Mouse (Mus musculus): Measurements from ENCODE around the gene Gm45062.

Gm45062 gene

GRCm38 (mm10) chr6:8368198-8368864 is 109.1 kb downstream of the Gm45062 start:
- DNase-seq (ENCODE audit: low spot score): no peak

- no peak for DNase-seq (ENCODE audit: low spot score)
Measured at GRCm38 (mm10) chr6:8370624-8371023, 111.4 kb downstream of the Gm45062 start.

GRCm38 (mm10) chr6:8373051-8373450 is 113.8 kb downstream of the Gm45062 start:
- no peak for DNase-seq (ENCODE audit: low spot score)

- DNase-seq (ENCODE audit: low spot score): no peak
Measured at GRCm38 (mm10) chr6:8373851-8374250, 114.6 kb downstream of the Gm45062 start.

GRCm38 (mm10) chr6:8374290-8374689 is 115.0 kb downstream of the Gm45062 start:
- no peak for DNase-seq (ENCODE audit: low spot score)

- DNase-seq (ENCODE audit: low spot score): no peak
Measured at GRCm38 (mm10) chr6:8374712-8375111, 115.5 kb downstream of the Gm45062 start.

- DNase-seq (ENCODE audit: low spot score): no peak
Measured at GRCm38 (mm10) chr6:8376351-8376750, 117.1 kb downstream of the Gm45062 start.

- no peak for DNase-seq (ENCODE audit: low spot score)
Measured at GRCm38 (mm10) chr6:8377667-8378066, 118.4 kb downstream of the Gm45062 start.

- no peak for DNase-seq (ENCODE audit: low spot score)
Measured at GRCm38 (mm10) chr6:8389307-8389706, 130.1 kb downstream of the Gm45062 start.

- DNase-seq (ENCODE audit: low spot score): no peak
Measured at GRCm38 (mm10) chr6:8390296-8390695, 131.0 kb downstream of the Gm45062 start.

GRCm38 (mm10) chr6:8390935-8391334 is 131.7 kb downstream of the Gm45062 start:
- no peak for DNase-seq (ENCODE audit: low spot score)

- DNase-seq (ENCODE audit: low spot score): no peak
Measured at GRCm38 (mm10) chr6:8393029-8393428, 133.8 kb downstream of the Gm45062 start.

- no peak for DNase-seq (ENCODE audit: low spot score)
Measured at GRCm38 (mm10) chr6:8394044-8394443, 134.8 kb downstream of the Gm45062 start.

- no peak for DNase-seq (ENCODE audit: low spot score)
Measured at GRCm38 (mm10) chr6:8395061-8395460, 135.8 kb downstream of the Gm45062 start.

GRCm38 (mm10) chr6:8397252-8397651 is 138.0 kb downstream of the Gm45062 start:
- DNase-seq (ENCODE audit: low spot score): no peak

GRCm38 (mm10) chr6:8399710-8400109 is 140.5 kb downstream of the Gm45062 start:
- no peak for DNase-seq (ENCODE audit: low spot score)

- no peak for DNase-seq (ENCODE audit: low spot score)
Measured at GRCm38 (mm10) chr6:8403127-8403526, 143.9 kb downstream of the Gm45062 start.

GRCm38 (mm10) chr6:8405844-8406243 is 146.6 kb downstream of the Gm45062 start:
- DNase-seq (ENCODE audit: low spot score): no peak

GRCm38 (mm10) chr6:8408332-8408731 is 149.1 kb downstream of the Gm45062 start:
- DNase-seq (ENCODE audit: low spot score): no peak

GRCm38 (mm10) chr6:8409865-8410264 is 150.6 kb downstream of the Gm45062 start:
- no peak for DNase-seq (ENCODE audit: low spot score)

- no peak for DNase-seq (ENCODE audit: low spot score)
Measured at GRCm38 (mm10) chr6:8412845-8413598, 153.8 kb downstream of the Gm45062 start.

GRCm38 (mm10) chr6:8414020-8414419 is 154.8 kb downstream of the Gm45062 start:
- DNase-seq (ENCODE audit: low spot score): no peak

- no peak for DNase-seq (ENCODE audit: low spot score)
Measured at GRCm38 (mm10) chr6:8415823-8416222, 156.6 kb downstream of the Gm45062 start.
